Mouse (Mus musculus): ENCODE measurements around the gene Usp43.

- TF ChIP-seq TAL1 (IDR thresholded peaks at IDR 0.05; ENCODE audit: low read length) (no peak), GATA1 (IDR thresholded peaks at IDR 0.05; ENCODE audit: low read length) (no peak)
Observed at GRCm38 (mm10) chr11:67965905-67966878, 44.2 kb upstream of the Usp43 start, which contains the start of gene Stx8.

All from erythroblast, embryonic 14.5 days (primary cell).